Mouse (Mus musculus) myocyte (in vitro differentiated cells): ENCODE results near the gene Ugt1a7c.

Source experiments
- E2F4 ChIP-seq: IDR thresholded peaks from one replicate; pipeline ENCODE4 v1.6.1; 2011; ENCODE audit warnings: mild to moderate bottlenecking, control low read depth, moderate library complexity; ENCODE audit not compliant: insufficient read depth
- MAX ChIP-seq: IDR thresholded peaks from one replicate; pipeline ENCODE4 v1.6.1; 2011; ENCODE audit warnings: low read depth, mild to moderate bottlenecking, control low read depth
- POLR2A ChIP-seq: IDR thresholded peaks from one replicate; pipeline ENCODE4 v1.6.1; 2011; ENCODE audit warnings: low read depth, mild to moderate bottlenecking, control low read depth, moderate library complexity; ENCODE audit not compliant: insufficient read length
- TCF12 ChIP-seq: IDR thresholded peaks from one replicate; pipeline ENCODE4 v1.6.1; 2011; ENCODE audit warnings: mild to moderate bottlenecking, control low read depth; ENCODE audit not compliant: poor library complexity, insufficient read depth, severe bottlenecking
- USF1 ChIP-seq: IDR thresholded peaks from one replicate; pipeline ENCODE4 v1.6.1; 2011; ENCODE audit warnings: low read depth, mild to moderate bottlenecking, control low read depth, moderate library complexity

DNA sequence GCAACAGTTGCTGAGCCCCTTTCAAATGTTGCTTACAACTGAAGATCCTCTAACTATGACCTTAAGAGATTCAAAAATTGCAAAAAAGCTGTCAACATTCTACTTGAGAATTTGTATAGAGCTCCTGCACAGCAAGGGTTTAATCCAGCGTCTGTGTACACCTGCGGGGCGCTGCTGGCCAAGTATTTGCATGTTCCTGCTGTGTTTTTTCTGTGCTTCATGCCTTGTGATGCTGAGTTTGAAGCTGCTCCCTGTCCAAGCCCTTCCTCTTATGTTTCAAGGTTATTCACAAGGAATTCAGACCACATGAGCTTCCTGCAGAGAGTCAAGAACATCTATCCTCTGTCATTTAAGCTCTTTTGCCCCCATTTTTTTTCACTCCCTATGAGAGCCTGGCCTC is 97.3 kb downstream of the Ugt1a7c start:
- TF ChIP-seq POLR2A (no peak), USF1 (no peak), E2F4 (no peak), TCF12 (no peak), MAX (no peak)
